Mouse (Mus musculus): ENCODE results near the gene Acot10. TPM values are rescaled to one million over a fixed set of nuclear protein-coding genes. Genes with fewer than 3 reads are reported as not detected.
"Not testable (repeated sequence)": the region's sequence is repeated elsewhere in the genome, so short reads cannot be mapped to it uniquely, and the experiment has no call there.

Gene Acot10
- polyA plus RNA-seq (2015; fragmentation: Nextera tagmentation; extraction: Ambion mirVana): not detected in 2 replicates

DNA sequence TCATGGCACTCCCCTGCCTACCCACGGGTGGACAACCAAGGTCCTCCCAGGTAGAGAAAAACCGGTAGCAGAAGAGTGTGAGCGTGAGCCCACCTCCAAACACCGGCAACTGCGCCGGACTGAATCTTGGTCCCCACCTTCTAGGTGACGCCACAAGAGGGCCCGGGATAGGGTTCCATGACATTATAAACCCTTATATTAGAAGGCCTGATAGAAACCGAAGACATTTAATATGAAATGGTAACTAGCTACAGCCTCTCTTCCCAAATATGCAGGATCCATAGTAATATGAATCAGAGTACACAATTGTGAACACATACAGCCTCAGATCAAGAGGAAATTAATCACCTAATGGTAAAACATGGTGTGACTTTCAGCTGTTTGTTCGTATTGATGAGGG, at the start of gene Acot10:
Gene Acot10, minus strand, starts transcription at position 101 of the 400 bp plus-strand sequence.
- 73% methylated on average over 10 of the region's 10 CpGs for WGBS (ENCODE audit: insufficient replicate concordance)
- H3K9ac ChIP-seq (ENCODE audit: low read depth, low read length): no peak within 1 kb of the TSS

DNA sequence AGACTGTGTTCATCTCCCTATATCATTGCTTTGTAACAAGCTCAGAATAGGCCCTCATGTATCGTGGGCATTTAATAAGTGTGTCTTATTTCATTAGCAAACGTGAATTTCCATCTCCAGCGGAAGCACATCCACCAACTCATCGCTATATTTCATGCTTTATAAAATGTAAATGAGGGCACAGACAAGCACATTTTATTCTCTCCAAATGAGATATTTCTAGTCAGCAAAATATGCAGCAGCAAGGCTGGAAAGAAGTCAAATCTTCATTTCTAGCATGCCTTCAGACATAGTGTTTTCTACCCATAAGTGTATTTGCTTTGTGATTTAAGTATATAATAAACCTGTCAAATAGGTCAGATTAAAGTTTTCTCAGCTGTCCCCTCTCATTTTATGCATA, 45.3 kb upstream of the Acot10 start:
- H3K4me1 ChIP-seq (ENCODE audit: control insufficient read depth, low read depth, low read length): no peaks in the 10 kb centered on the region
- WGBS (ENCODE audit: insufficient replicate concordance): 63% methylated on average over 4 of the region's 4 CpGs

More for the DNA sequence above, at the start of gene Acot10:
- Histone ChIP-seq H3K4me2 (ENCODE audit: low read depth, low read length) (no peak within 1 kb of the TSS), H3K4me1 (ENCODE audit: control insufficient read depth, low read depth, low read length) (no peaks in the 10 kb centered on the region), H3K27ac (ENCODE audit: low read length) (no peak within 1 kb of the TSS), H3K36me3 (ENCODE audit: control insufficient read depth, insufficient read depth) (no peaks in the 10 kb centered on the region), H3K9me3 (replicated peaks; ENCODE audit: control insufficient read depth, low read length) (no peaks in the 10 kb centered on the region), H3K4me3 (ENCODE audit: low read depth, low read length) (no peak within 1 kb of the TSS), H3K27me3 (ENCODE audit: control insufficient read depth, insufficient read depth, low read depth, low read length) (no peaks in the 10 kb centered on the region)
- ATAC-seq (ENCODE audit: low read depth): no peak

DNA sequence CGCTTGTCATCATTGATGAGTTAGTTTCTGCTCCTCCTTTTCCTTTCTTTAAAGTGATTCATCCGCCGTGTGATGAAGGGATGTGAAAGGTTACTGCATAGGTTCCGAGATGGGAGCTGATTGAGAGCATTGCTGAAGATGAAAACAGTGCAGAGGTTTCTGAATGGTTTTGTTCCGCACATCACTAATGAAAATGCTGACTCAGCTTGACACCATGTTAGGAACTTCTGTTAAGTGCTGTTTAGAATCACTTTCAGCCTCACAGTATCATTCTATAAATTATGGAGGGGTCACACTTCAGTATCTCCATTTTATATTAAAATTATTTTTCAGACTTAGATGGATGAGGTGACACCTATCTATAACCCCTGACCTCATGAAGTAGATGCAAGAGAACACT, 29.7 kb upstream of the Acot10 start:
- H3K4me3 ChIP-seq (ENCODE audit: low read depth, low read length): no peak overlapping the region
- ATAC-seq (ENCODE audit: low read depth): no peak
- H3K4me1 ChIP-seq (ENCODE audit: control insufficient read depth, low read depth, low read length): no peaks in the 10 kb centered on the region
- H3K9me3 ChIP-seq (replicated peaks; ENCODE audit: control insufficient read depth, low read length): no peaks in the 10 kb centered on the region
- H3K27ac ChIP-seq (ENCODE audit: low read length): no peak overlapping the region
- H3K9ac ChIP-seq (ENCODE audit: low read depth, low read length): no peak overlapping the region
- WGBS (ENCODE audit: insufficient replicate concordance): 58% methylated on average over 5 of the region's 5 CpGs
- no peaks in the 10 kb centered on the region for H3K36me3 ChIP-seq (ENCODE audit: control insufficient read depth, insufficient read depth)
- no peak overlapping the region for H3K4me2 ChIP-seq (ENCODE audit: low read depth, low read length)
- no peaks in the 10 kb centered on the region for H3K27me3 ChIP-seq (ENCODE audit: control insufficient read depth, insufficient read depth, low read depth, low read length)

More for the DNA sequence above, 45.3 kb upstream of the Acot10 start:
- Histone ChIP-seq H3K4me3 (ENCODE audit: low read depth, low read length) (no peak overlapping the region), H3K4me2 (ENCODE audit: low read depth, low read length) (no peak overlapping the region), H3K9ac (ENCODE audit: low read depth, low read length) (no peak overlapping the region), H3K27ac (ENCODE audit: low read length) (no peak overlapping the region), H3K9me3 (replicated peaks; ENCODE audit: control insufficient read depth, low read length) (no peaks in the 10 kb centered on the region), H3K36me3 (ENCODE audit: control insufficient read depth, insufficient read depth) (no peaks in the 10 kb centered on the region), H3K27me3 (ENCODE audit: control insufficient read depth, insufficient read depth, low read depth, low read length) (no peaks in the 10 kb centered on the region)
- no peak for ATAC-seq (ENCODE audit: low read depth)

DNA sequence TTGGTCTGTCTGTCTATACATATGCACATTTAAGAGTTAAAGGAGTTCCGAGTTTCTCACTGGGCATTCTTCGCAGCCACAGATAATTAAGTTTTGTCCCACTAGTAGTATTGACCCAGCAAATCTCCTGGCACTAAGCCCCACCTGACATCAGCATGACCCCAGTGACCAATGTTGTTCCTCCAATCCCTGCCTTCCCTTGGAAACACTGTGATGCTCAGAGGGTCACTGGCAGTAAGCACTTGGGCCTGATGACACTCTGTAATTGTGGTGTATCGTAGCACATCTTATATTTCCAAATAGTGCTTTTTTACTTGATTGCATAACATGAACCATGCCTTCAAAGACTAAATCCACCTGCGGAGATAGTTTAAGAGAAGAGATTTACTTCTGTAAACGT, 17.6 kb upstream of the Acot10 start:
- WGBS (ENCODE audit: insufficient replicate concordance): 58% methylated on average over 5 of the region's 5 CpGs
- Histone ChIP-seq H3K36me3 (ENCODE audit: control insufficient read depth, insufficient read depth) (no peaks in the 10 kb centered on the region), H3K4me2 (ENCODE audit: low read depth, low read length) (no peak overlapping the region), H3K4me1 (ENCODE audit: control insufficient read depth, low read depth, low read length) (no peaks in the 10 kb centered on the region), H3K9ac (ENCODE audit: low read depth, low read length) (no peak overlapping the region), H3K27me3 (ENCODE audit: control insufficient read depth, insufficient read depth, low read depth, low read length) (no peaks in the 10 kb centered on the region), H3K4me3 (ENCODE audit: low read depth, low read length) (no peak overlapping the region), H3K27ac (ENCODE audit: low read length) (no peak overlapping the region), H3K9me3 (replicated peaks; ENCODE audit: control insufficient read depth, low read length) (no peaks in the 10 kb centered on the region)
- no peak for ATAC-seq (ENCODE audit: low read depth)

DNA sequence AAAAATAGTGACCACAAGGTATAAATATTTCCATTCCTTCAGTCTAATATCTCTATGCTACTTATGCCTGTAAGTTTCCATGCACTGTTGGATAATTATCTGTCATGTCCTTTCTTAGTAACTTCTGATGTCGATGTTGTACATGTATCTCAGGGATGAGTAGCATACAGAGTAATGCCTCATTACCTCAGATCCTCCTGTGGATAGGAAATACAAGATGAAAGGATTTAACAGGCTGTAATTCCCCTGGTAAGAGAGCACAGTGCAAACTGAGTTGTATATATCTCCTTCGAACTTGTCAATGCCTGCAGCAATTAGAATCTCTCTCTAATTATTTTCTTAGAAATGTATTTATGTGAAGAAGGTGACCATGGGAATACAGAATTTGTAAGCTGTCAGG, 16.2 kb upstream of the Acot10 start:
- Histone ChIP-seq H3K36me3 (ENCODE audit: control insufficient read depth, insufficient read depth) (no peaks in the 10 kb centered on the region), H3K4me3 (ENCODE audit: low read depth, low read length) (no peak overlapping the region), H3K4me1 (ENCODE audit: control insufficient read depth, low read depth, low read length) (no peaks in the 10 kb centered on the region), H3K9ac (ENCODE audit: low read depth, low read length) (no peak overlapping the region), H3K27ac (ENCODE audit: low read length) (no peak overlapping the region), H3K4me2 (ENCODE audit: low read depth, low read length) (no peak overlapping the region), H3K27me3 (ENCODE audit: control insufficient read depth, insufficient read depth, low read depth, low read length) (no peaks in the 10 kb centered on the region), H3K9me3 (replicated peaks; ENCODE audit: control insufficient read depth, low read length) (no peaks in the 10 kb centered on the region)
- ATAC-seq (ENCODE audit: low read depth): no peak
- WGBS (ENCODE audit: insufficient replicate concordance): 56% methylated on average over 2 of the region's 2 CpGs

DNA sequence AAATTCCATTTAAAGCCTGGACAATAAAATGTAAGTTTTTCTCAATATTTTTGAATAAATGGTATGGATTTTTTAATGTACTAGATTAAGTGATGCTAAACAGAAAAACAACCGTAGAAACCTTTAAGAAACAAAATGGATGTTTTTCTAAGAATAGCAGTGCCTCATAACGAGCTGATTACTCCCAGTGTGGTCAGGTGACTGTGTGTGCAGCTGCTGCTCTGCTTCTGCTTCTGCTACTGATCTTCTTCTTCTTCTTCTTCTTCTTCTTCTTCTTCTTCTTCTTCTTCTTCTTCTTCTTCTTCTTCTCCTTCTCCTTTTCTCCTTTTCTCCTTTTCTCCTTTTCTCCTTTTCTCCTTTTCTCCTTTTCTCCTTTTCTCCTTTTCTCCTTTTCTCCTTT, 3.0 kb upstream of the Acot10 start:
- H3K36me3 ChIP-seq (ENCODE audit: control insufficient read depth, insufficient read depth); H3K9ac ChIP-seq (ENCODE audit: low read depth, low read length); H3K9me3 ChIP-seq (replicated peaks; ENCODE audit: control insufficient read depth, low read length); H3K4me3 ChIP-seq (ENCODE audit: low read depth, low read length); H3K27me3 ChIP-seq (ENCODE audit: control insufficient read depth, insufficient read depth, low read depth, low read length); ATAC-seq (ENCODE audit: low read depth); H3K4me2 ChIP-seq (ENCODE audit: low read depth, low read length); H3K27ac ChIP-seq (ENCODE audit: low read length); H3K4me1 ChIP-seq (ENCODE audit: control insufficient read depth, low read depth, low read length): not testable (repeated sequence)
- 54% methylated on average over 2 of the region's 2 CpGs for WGBS (ENCODE audit: insufficient replicate concordance)

DNA sequence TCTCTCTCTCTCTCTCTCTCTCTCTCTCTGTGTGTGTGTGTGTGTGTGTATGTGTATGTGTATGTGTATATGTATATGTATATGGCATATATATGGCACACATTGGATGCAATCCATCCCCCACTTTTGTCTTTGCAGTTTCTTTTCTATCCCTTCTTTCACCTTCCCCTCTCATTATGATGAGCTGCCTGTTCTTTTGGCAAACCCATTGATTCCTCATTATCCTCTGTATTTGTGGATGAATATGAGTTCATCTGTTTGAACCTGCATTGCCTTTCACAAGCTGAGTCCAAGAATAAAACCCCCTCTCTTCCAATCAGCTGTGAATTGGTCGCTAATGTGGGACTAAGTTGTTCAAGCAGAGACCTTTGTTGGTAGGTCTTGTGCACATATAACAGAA, 1.4 kb upstream of the Acot10 start:
- WGBS (ENCODE audit: insufficient replicate concordance): 51% methylated on average over 1 of the region's 1 CpGs
- no peak overlapping the region for H3K4me2 ChIP-seq (ENCODE audit: low read depth, low read length)
- H3K4me3 ChIP-seq (ENCODE audit: low read depth, low read length): no peak overlapping the region
- no peaks in the 10 kb centered on the region for H3K9me3 ChIP-seq (replicated peaks; ENCODE audit: control insufficient read depth, low read length)
- H3K27ac ChIP-seq (ENCODE audit: low read length): no peak overlapping the region
- no peak overlapping the region for H3K9ac ChIP-seq (ENCODE audit: low read depth, low read length)
- no peak for ATAC-seq (ENCODE audit: low read depth)
- no peaks in the 10 kb centered on the region for H3K4me1 ChIP-seq (ENCODE audit: control insufficient read depth, low read depth, low read length)
- no peaks in the 10 kb centered on the region for H3K27me3 ChIP-seq (ENCODE audit: control insufficient read depth, insufficient read depth, low read depth, low read length)
- H3K36me3 ChIP-seq (ENCODE audit: control insufficient read depth, insufficient read depth): no peaks in the 10 kb centered on the region

DNA sequence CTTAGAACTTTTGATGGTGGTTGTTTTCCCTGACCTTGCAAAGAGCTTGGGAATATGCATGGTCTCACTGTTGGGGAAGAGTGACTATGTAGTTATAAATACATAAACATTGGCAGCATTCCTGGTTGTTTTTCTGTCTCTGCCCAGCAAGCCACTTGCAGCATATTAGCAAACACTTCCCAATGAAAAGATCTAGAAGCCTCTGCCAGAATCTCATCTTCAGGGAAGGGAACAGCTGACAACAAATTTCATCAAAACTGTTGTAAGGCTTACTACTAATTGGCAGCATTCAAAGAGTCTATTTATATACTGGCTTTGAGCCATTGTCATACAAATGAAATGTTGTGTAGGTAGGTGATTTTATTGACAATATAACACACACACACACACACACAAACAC, 800 bp upstream of the Acot10 start:
- H3K27me3 ChIP-seq (ENCODE audit: control insufficient read depth, insufficient read depth, low read depth, low read length): no peaks in the 10 kb centered on the region

DNA sequence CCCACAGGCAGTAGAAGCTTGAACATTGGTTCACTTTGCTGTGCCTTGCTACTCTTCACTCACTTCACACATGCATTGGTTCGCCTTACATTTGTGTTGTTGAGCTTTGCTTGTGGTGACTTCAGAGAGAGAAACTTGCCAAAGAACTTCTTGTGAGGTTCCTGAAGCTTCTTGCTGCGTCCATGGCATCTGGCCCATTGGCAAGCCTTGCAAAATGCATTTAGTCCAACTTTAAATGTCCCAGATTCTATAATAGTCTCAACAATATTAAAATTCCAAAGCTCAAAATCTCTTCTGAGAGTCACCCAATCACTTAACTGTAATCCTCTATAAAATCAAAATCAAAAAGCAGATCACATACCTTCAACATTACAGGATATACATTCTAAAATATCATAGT, 6.3 kb downstream of the Acot10 start:
- Histone ChIP-seq H3K27ac (ENCODE audit: low read length) (no peak overlapping the region), H3K9ac (ENCODE audit: low read depth, low read length) (no peak overlapping the region), H3K36me3 (ENCODE audit: control insufficient read depth, insufficient read depth) (no peaks in the 10 kb centered on the region), H3K4me2 (ENCODE audit: low read depth, low read length) (no peak overlapping the region), H3K9me3 (replicated peaks; ENCODE audit: control insufficient read depth, low read length) (no peaks in the 10 kb centered on the region), H3K4me3 (ENCODE audit: low read depth, low read length) (no peak overlapping the region), H3K27me3 (ENCODE audit: control insufficient read depth, insufficient read depth, low read depth, low read length) (no peaks in the 10 kb centered on the region), H3K4me1 (ENCODE audit: control insufficient read depth, low read depth, low read length) (no peaks in the 10 kb centered on the region)
- 36% methylated on average over 2 of the region's 2 CpGs for WGBS (ENCODE audit: insufficient replicate concordance)
- no peak for ATAC-seq (ENCODE audit: low read depth)

More for the DNA sequence above, 800 bp upstream of the Acot10 start:
- Histone ChIP-seq H3K9me3 (replicated peaks; ENCODE audit: control insufficient read depth, low read length) (no peaks in the 10 kb centered on the region), H3K4me3 (ENCODE audit: low read depth, low read length) (no peak overlapping the region), H3K36me3 (ENCODE audit: control insufficient read depth, insufficient read depth) (no peaks in the 10 kb centered on the region), H3K4me1 (ENCODE audit: control insufficient read depth, low read depth, low read length) (no peaks in the 10 kb centered on the region), H3K9ac (ENCODE audit: low read depth, low read length) (no peak overlapping the region), H3K4me2 (ENCODE audit: low read depth, low read length) (no peak overlapping the region), H3K27ac (ENCODE audit: low read length) (no peak overlapping the region)
- no peak for ATAC-seq (ENCODE audit: low read depth)

Data from liver, embryonic 16.5 days (tissue).